Mouse (Mus musculus) ES-E14 (cell line): ENCODE measurements around the gene Ets1. TPM values are rescaled to one million over a fixed set of nuclear protein-coding genes. Genes with fewer than 3 reads are reported as not detected.

Experiments
- DNase-seq: peaks from one replicate; pipeline ENCODE4 v3.0.0-alpha.2; 2013; ENCODE audit warnings: low read depth, low spot score
- H3K27ac ChIP-seq: 2 replicates; pipeline ENCODE4 v1.5.1; 2012; ENCODE audit warnings: low read depth, mild to moderate bottlenecking, low read length, moderate library complexity, mixed read lengths; ENCODE audit not compliant: poor library complexity, insufficient read depth, severe bottlenecking
- H3K36me3 ChIP-seq: 2 replicates; pipeline ENCODE4 v1.6.1; 2012; ENCODE audit warnings: mild to moderate bottlenecking, low read length, moderate library complexity, mixed read lengths; ENCODE audit not compliant: control insufficient read depth, poor library complexity, insufficient read depth, severe bottlenecking
- H3K4me1 ChIP-seq, 2 experiments: fragments of 150-350 bp in 1 of 2; sonication (generic) in 1 of 2; 2 replicates each; pipeline ENCODE4 v1.6.1; 2012; ENCODE audit warnings: low read length in 2 of 2, mild to moderate bottlenecking in 1 of 2, mixed read lengths in 1 of 2; ENCODE audit not compliant: control insufficient read depth in 2 of 2, insufficient read depth in 2 of 2, poor library complexity in 1 of 2
- H3K4me3 ChIP-seq, 2 experiments: fragments of 150-350 bp in 1 of 2; sonication (generic) in 1 of 2; 2 replicates each; pipeline ENCODE4 v1.5.1; 2012; ENCODE audit warnings: low read length in 2 of 2, low read depth in 1 of 2, mild to moderate bottlenecking in 1 of 2, mixed read lengths in 1 of 2; ENCODE audit not compliant: insufficient read depth in 1 of 2, poor library complexity in 1 of 2, severe bottlenecking in 1 of 2
- H3K9ac ChIP-seq: 2 replicates; pipeline ENCODE4 v1.6.1; 2012; ENCODE audit warnings: low read depth, mild to moderate bottlenecking, low read length, mixed read lengths; ENCODE audit not compliant: poor library complexity, insufficient read depth, severe bottlenecking
- H3K9me3 ChIP-seq: fragments of 150-350 bp; sonication (generic); 2 replicates; pipeline ENCODE4 v1.6.1; 2012; ENCODE audit warnings: low read depth, mild to moderate bottlenecking, low read length; ENCODE audit not compliant: control insufficient read depth, insufficient read depth
- CHD2 ChIP-seq: IDR thresholded peaks from 2 replicates; pipeline ENCODE4 v1.6.1; 2014; ENCODE audit warnings: mild to moderate bottlenecking, low read depth, low read length, inconsistent platforms
- HCFC1 ChIP-seq: IDR thresholded peaks from 2 replicates; pipeline ENCODE4 v1.6.1; 2012; ENCODE audit warnings: low read length, inconsistent platforms, borderline replicate concordance; ENCODE audit not compliant: insufficient read depth
- MAFK ChIP-seq: IDR thresholded peaks from 2 replicates; pipeline ENCODE4 v1.6.1; 2014; ENCODE audit warnings: mild to moderate bottlenecking, low read depth, low read length, inconsistent platforms; ENCODE audit not compliant: insufficient read depth
- ZC3H11A ChIP-seq: IDR thresholded peaks from 2 replicates; pipeline ENCODE4 v1.6.1; 2012; ENCODE audit warnings: low read depth, mild to moderate bottlenecking, inconsistent platforms, low read length, borderline replicate concordance
- ZNF384 ChIP-seq: IDR thresholded peaks from 2 replicates; pipeline ENCODE4 v1.6.1; 2012; ENCODE audit warnings: low read depth, low read length, inconsistent platforms
- in situ Hi-C, 2 experiments: fragments of 600-800 bp; cut with MboI; formaldehyde crosslinking; loops; one replicate each; pipeline ENCODE4 v1.15.1; 2025; ENCODE audit warnings: low sequenced_read_pairs in 2 of 2, inconsistent platforms in 1 of 2; ENCODE audit not compliant: unreplicated experiment in 2 of 2
- total RNA-seq: library from RNA; depleted of rRNA; stranded (reverse); fragments of 300-350 nt; gene quantifications from 2 replicates; pipeline ENCODE4 v1.2.3, GENCODE M21; 2012

Gene Ets1
- total RNA-seq, 1 experiment, result 20.9 TPM

DNA sequence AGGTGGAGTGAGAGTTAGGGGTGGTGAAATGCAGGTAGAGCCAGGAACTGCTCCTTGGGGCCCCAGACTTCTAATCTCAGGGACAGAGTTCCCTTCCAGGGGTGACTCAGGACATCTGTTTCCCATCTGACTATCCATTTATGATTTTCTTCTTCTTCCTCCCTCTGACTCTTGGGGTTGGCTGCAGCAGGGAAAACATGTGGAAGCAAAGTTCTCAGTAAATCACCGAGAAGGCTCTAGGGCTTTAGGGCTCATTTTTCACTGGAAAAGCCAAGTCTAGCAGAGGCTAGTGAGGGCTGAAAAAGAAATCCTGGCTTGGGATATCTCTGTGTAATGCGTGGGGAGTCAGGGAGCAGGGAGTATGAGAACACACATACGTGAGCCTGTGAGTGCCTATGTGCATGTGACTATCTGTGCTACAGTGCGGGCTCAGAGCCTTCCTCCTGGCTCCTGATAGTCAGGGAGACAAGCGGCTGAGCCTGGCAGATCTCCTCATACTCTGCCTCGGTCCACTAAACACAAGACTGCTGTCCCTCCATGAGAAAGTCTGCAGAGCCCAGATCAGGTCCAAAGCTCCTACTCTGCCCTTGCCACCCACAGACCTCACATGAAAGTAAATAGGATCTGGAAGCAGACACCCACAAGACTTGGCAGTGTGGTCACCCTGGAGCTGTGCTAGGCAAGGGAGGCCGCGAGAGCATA lies 146.5 kb downstream of the Ets1 start:
- in situ Hi-C loops, result no loop called here
- Histone ChIP-seq H3K9me3 (no peaks in the 10 kb centered on the region), H3K4me1 (no peaks in the 10 kb centered on the region), H3K27ac (no peak overlapping the region), H3K4me3 (no peak overlapping the region), H3K9ac (no peak overlapping the region), H3K36me3 (no peaks in the 10 kb centered on the region)
- no peak for TF ChIP-seq ZNF384
- TF ChIP-seq CHD2, result no peak
- TF ChIP-seq MAFK, result no peak
- no peak for TF ChIP-seq HCFC1
- TF ChIP-seq ZC3H11A, result no peak
- DNase-seq, result no peak

DNA sequence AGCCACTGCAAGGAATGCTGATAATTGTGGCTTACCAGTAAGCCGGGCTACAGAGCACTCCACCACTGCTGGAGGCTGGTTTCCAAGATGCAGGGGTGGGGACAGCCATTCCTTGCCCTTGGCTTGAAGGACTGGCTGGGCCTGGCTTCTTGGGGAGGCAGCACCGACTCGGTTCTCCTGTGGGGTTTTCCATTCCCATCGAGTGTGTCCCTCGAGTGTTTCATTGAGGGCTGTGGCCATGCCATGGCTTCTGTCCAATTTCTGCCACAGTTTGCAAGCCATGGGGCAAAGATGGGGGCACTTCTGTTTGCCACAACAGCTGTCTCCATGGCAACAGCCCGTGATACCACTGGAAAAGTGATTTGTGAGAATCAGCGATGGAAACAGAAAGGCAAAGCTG lies 151.1 kb downstream of the Ets1 start:
- no peak overlapping the region for H3K4me3 ChIP-seq
- H3K9ac ChIP-seq, result no peak overlapping the region
- in situ Hi-C loops, result no loop called here
- H3K36me3 ChIP-seq, result no peaks in the 10 kb centered on the region
- DNase-seq, result no peak
- H3K4me1 ChIP-seq, result no peaks in the 10 kb centered on the region
- H3K9me3 ChIP-seq, result no peaks in the 10 kb centered on the region
- TF ChIP-seq ZNF384 (no peak), MAFK (no peak), HCFC1 (no peak), ZC3H11A (no peak), CHD2 (no peak)
- no peak overlapping the region for H3K27ac ChIP-seq

DNA sequence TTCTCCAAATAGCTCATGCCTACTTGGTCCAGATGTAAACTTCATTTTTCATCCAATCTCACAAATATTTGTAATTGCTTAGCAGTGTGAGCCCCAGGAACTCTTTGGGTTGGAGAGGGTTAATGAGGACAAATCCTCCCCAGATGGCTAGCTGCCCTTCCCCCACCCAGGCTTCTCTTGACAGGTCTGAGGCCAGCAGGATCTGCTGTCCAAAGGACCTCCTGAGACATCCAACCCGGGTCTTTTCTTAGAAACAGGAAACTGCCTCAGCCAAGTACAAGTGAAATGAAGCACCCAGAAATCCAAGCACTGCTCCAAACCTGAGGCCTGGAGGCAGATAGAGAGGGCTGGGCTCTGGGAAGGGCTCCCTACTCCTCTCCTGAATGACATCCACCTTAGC lies 151.6 kb downstream of the Ets1 start:
- TF ChIP-seq MAFK, result no peak
- TF ChIP-seq ZNF384, result no peak
- TF ChIP-seq CHD2, result no peak
- TF ChIP-seq ZC3H11A, result no peak
- no peak for TF ChIP-seq HCFC1
- H3K27ac ChIP-seq, result no peak overlapping the region

DNA sequence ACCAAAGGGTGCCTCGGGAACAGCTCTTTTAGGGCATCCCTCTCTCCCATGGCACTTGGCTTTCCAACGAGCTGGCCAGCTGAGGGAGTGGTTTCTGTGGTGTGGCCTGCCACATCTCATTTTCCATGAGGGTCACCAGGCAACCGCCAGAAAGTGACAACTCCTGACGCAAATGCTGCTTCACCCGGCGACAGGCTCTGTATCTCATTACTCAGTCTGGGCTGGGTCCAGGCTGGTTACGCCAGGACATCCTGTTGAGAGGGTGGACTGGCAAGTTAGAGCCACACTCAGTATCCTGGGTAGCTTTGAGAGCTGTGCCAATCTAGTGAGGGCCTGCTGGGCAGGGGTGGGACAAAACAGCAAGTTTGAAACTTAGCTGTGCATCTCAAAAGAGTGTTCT lies 153.3 kb downstream of the Ets1 start:
- no peak overlapping the region for H3K27ac ChIP-seq
- no peaks in the 10 kb centered on the region for H3K9me3 ChIP-seq
- H3K4me3 ChIP-seq, result no peak overlapping the region
- H3K4me1 ChIP-seq, result no peaks in the 10 kb centered on the region
- no peak for DNase-seq
- H3K9ac ChIP-seq, result no peak overlapping the region
- H3K36me3 ChIP-seq, result no peaks in the 10 kb centered on the region
- in situ Hi-C loops, result no loop called here
- TF ChIP-seq ZNF384 (no peak), MAFK (no peak), HCFC1 (no peak), CHD2 (no peak), ZC3H11A (no peak)

More for the DNA sequence above, 151.6 kb downstream of the Ets1 start:
- H3K4me1 ChIP-seq, result no peaks in the 10 kb centered on the region
- no peaks in the 10 kb centered on the region for H3K36me3 ChIP-seq
- no peaks in the 10 kb centered on the region for H3K9me3 ChIP-seq
- no peak overlapping the region for H3K9ac ChIP-seq
- no peak for DNase-seq
- in situ Hi-C loops, result no loop called here
- H3K4me3 ChIP-seq, result no peak overlapping the region
